Mouse (Mus musculus) midbrain, embryonic 13.5 days (tissue): ENCODE measurements at regions not wholly inside any gene's neighbourhood (a gene's known extent, or its start where the extent isn't known, plus 50 kb on each side); places are given as distances from the start of the nearest gene placed in this dataset.
A peak's percentile ranks its signal among the peaks of the same experiment; 100 is the strongest.
"Not testable (repeated sequence)": the region's sequence is repeated elsewhere in the genome, so short reads cannot be mapped to it uniquely, and the experiment has no call there.

Source experiments
- ATAC-seq: fragments of 200-750 bp; cut with Nextera tagmentation; 2 replicates; pipeline ENCODE4 v1.8.0; 2017; ENCODE audit warnings: mild to moderate bottlenecking, moderate TSS enrichment, moderate library complexity
- H3K27ac ChIP-seq: fragments of 300-500 bp; sonication (generic); 2 replicates; pipeline ENCODE4 v1.5.1; 2015; ENCODE audit warnings: inconsistent platforms, mild to moderate bottlenecking, moderate library complexity
- H3K27me3 ChIP-seq: fragments of 300-500 bp; sonication (generic); 2 replicates; pipeline ENCODE4 v1.6.1; 2015; ENCODE audit warnings: mild to moderate bottlenecking, inconsistent platforms
- H3K36me3 ChIP-seq: fragments of 300-500 bp; sonication (generic); 2 replicates; pipeline ENCODE4 v1.6.1; 2015; ENCODE audit warnings: mild to moderate bottlenecking, inconsistent platforms
- H3K4me1 ChIP-seq: fragments of 300-500 bp; sonication (generic); replicated peaks from 2 replicates; pipeline ENCODE4 v1.6.1; 2015; ENCODE audit warnings: inconsistent platforms
- H3K4me2 ChIP-seq: fragments of 300-500 bp; sonication (generic); replicated peaks from 2 replicates; pipeline ENCODE4 v1.6.1; 2015; ENCODE audit warnings: moderate library complexity, mild to moderate bottlenecking, inconsistent platforms
- H3K4me3 ChIP-seq: fragments of 300-500 bp; sonication (generic); replicated peaks from 2 replicates; pipeline ENCODE4 v1.5.1; 2015; ENCODE audit warnings: mild to moderate bottlenecking, inconsistent platforms
- H3K9ac ChIP-seq: fragments of 300-500 bp; sonication (generic); replicated peaks from 2 replicates; pipeline ENCODE4 v1.6.1; 2015; ENCODE audit warnings: mild to moderate bottlenecking, inconsistent platforms
- H3K9me3 ChIP-seq: fragments of 300-500 bp; sonication (generic); 2 replicates; pipeline ENCODE4 v1.6.1; 2016; ENCODE audit warnings: mild to moderate bottlenecking, inconsistent platforms
- WGBS: fragments of 180-500 bp; shearing (Covaris S2); methylation state at CpG from one replicate; pipeline ENCODE4 v1.1.7; 2015; 5-methylcytosine and 5-hydroxymethylcytosine counted together

DNA sequence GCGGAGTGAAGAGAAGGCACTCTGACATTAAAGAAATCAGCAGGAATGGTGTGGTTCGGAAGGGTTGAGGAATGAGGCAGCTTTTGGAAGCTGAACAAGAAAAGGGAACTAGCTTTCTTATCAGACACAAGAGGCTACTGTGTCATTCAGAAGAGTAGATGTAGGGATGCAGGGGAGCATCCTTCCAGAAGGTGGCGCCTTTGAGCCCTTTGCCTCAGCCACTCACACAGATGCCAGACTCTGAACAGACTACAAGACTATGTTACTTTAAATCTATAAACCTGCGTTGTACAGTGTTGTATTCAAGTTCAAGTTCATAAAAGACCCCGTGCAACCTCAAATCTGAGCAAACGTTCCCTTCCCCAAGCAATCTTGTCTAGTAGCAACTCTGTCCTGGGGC lies 128.9 kb downstream of the Kap start:
- not testable (repeated sequence) for H3K4me2 ChIP-seq, H3K36me3 ChIP-seq, H3K9ac ChIP-seq, H3K27ac ChIP-seq, ATAC-seq, H3K4me1 ChIP-seq, H3K27me3 ChIP-seq, H3K4me3 ChIP-seq
- H3K9me3 ChIP-seq = 0 out of 2 replicates have a peak, but pooled peaks cover 10% of the 10 kb centered on the region
- 64% methylated on average over 6 of the region's 6 CpGs for WGBS

DNA sequence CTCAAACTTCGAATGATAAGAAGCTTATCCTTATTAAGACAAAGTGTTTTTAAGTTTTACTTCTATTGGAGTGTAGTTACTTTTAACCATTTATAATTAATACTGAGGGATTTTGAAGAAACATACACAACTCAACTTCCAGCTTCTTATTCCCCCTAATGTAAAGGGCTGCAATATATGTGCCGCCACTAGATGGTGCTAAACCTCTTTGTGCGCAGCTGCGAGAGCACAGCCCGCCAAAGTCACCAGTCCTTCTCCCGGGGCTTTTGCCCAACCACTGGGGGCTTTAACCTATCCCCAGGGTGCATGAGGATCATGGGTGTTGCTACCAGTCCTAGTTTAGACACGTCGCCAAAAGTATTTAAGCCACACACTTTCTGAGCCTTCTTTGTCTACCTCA lies 146.8 kb downstream of the Kap start:
- not testable (repeated sequence) for H3K4me1 ChIP-seq, H3K9me3 ChIP-seq, H3K9ac ChIP-seq, H3K27ac ChIP-seq, H3K4me3 ChIP-seq, H3K27me3 ChIP-seq, ATAC-seq, H3K36me3 ChIP-seq
- 2% methylated on average over 8 of the region's 8 CpGs for WGBS
- peak overlapping the region; percentile 26; the same call in 1 of the 2 replicates for H3K4me2 ChIP-seq

DNA sequence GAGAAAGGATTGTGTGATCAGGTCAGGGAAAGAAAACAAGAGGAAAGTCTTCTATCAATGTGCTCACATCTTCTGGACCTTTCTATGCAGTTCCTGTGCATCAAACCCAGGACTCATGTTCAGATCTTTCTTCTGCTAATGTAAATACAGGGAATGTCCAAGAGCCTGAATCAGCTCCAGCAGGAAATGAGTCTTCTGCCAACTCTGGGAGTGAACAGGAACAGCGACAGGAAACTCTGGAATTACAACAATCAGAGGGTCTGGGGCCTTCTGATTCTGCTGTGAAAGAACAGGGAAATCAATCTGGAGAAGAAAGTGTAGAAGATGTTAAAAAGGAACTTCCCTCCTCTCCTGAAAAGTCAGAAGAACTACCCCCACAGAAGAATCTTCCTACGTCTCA lies 151.9 kb downstream of the Kap start:
- ATAC-seq = no peak
- WGBS = 67% methylated on average over 2 of the region's 2 CpGs
- no peak overlapping the region for H3K4me3 ChIP-seq

More for the DNA sequence above, 151.9 kb downstream of the Kap start:
- Histone ChIP-seq H3K27ac (no peak overlapping the region), H3K4me1 (no peaks in the 10 kb centered on the region), H3K27me3 (no peaks in the 10 kb centered on the region), H3K9me3 (no peaks in the 10 kb centered on the region), H3K9ac (no peak overlapping the region), H3K36me3 (no peaks in the 10 kb centered on the region), H3K4me2 (no peak overlapping the region)
